Mouse (Mus musculus): ENCODE data around the gene Psapl1.

The Psapl1 gene

GRCm38 (mm10) chr5:36203916-36204315, at the start of gene Psapl1:
Gene Psapl1, plus strand, starts transcription at chr5:36204021.
- no peak for DNase-seq (ENCODE audit: low read depth, low spot score)

GRCm38 (mm10) chr5:36154879-36155485, 48.8 kb upstream of the Psapl1 start:
- DNase-seq (ENCODE audit: low read depth, low spot score): no peak

GRCm38 (mm10) chr5:36165424-36166302, 38.2 kb upstream of the Psapl1 start:
- no peak for DNase-seq (ENCODE audit: low read depth, low spot score)

GRCm38 (mm10) chr5:36166346-36167013, 37.3 kb upstream of the Psapl1 start:
- no peak for DNase-seq (ENCODE audit: low read depth, low spot score)

- DNase-seq (ENCODE audit: low read depth, low spot score): no peak
These were observed 34.7 kb upstream of the Psapl1 start for GRCm38 (mm10) chr5:36168963-36169650.

GRCm38 (mm10) chr5:36174569-36175115, 29.2 kb upstream of the Psapl1 start:
- no peak for DNase-seq (ENCODE audit: low read depth, low spot score)

GRCm38 (mm10) chr5:36176409-36176808, 27.4 kb upstream of the Psapl1 start:
- no peak for DNase-seq (ENCODE audit: low read depth, low spot score)

GRCm38 (mm10) chr5:36176873-36177272, 26.9 kb upstream of the Psapl1 start:
- no peak for DNase-seq (ENCODE audit: low read depth, low spot score)

GRCm38 (mm10) chr5:36178215-36178614, 25.6 kb upstream of the Psapl1 start:
- no peak for DNase-seq (ENCODE audit: low read depth, low spot score)

- DNase-seq (ENCODE audit: low read depth, low spot score): no peak
These were observed 25.0 kb upstream of the Psapl1 start for GRCm38 (mm10) chr5:36178785-36179184.

GRCm38 (mm10) chr5:36179708-36180107, 24.1 kb upstream of the Psapl1 start:
- DNase-seq (ENCODE audit: low read depth, low spot score): no peak

GRCm38 (mm10) chr5:36182326-36182725, 21.5 kb upstream of the Psapl1 start:
- DNase-seq (ENCODE audit: low read depth, low spot score): no peak

- DNase-seq (ENCODE audit: low read depth, low spot score): no peak
These were observed 17.3 kb upstream of the Psapl1 start for GRCm38 (mm10) chr5:36186294-36187053.

GRCm38 (mm10) chr5:36188310-36188709, 15.5 kb upstream of the Psapl1 start:
- no peak for DNase-seq (ENCODE audit: low read depth, low spot score)

- DNase-seq (ENCODE audit: low read depth, low spot score): no peak
These were observed 12.5 kb upstream of the Psapl1 start for GRCm38 (mm10) chr5:36191285-36191684.

- no peak for DNase-seq (ENCODE audit: low read depth, low spot score)
These were observed 11.9 kb upstream of the Psapl1 start for GRCm38 (mm10) chr5:36191876-36192275.

GRCm38 (mm10) chr5:36192677-36193076, 11.1 kb upstream of the Psapl1 start:
- no peak for DNase-seq (ENCODE audit: low read depth, low spot score)

- no peak for DNase-seq (ENCODE audit: low read depth, low spot score)
These were observed 9.2 kb upstream of the Psapl1 start for GRCm38 (mm10) chr5:36194631-36195030.

- DNase-seq (ENCODE audit: low read depth, low spot score): no peak
These were observed 8.4 kb upstream of the Psapl1 start for GRCm38 (mm10) chr5:36195436-36195835.

GRCm38 (mm10) chr5:36199519-36199918, 4.3 kb upstream of the Psapl1 start:
- no peak for DNase-seq (ENCODE audit: low read depth, low spot score)

GRCm38 (mm10) chr5:36202781-36203180, 1.0 kb upstream of the Psapl1 start:
- DNase-seq (ENCODE audit: low read depth, low spot score): no peak
